ENCODE assay signal across 13 mouse cellular contexts in the genomic region with DNA sequence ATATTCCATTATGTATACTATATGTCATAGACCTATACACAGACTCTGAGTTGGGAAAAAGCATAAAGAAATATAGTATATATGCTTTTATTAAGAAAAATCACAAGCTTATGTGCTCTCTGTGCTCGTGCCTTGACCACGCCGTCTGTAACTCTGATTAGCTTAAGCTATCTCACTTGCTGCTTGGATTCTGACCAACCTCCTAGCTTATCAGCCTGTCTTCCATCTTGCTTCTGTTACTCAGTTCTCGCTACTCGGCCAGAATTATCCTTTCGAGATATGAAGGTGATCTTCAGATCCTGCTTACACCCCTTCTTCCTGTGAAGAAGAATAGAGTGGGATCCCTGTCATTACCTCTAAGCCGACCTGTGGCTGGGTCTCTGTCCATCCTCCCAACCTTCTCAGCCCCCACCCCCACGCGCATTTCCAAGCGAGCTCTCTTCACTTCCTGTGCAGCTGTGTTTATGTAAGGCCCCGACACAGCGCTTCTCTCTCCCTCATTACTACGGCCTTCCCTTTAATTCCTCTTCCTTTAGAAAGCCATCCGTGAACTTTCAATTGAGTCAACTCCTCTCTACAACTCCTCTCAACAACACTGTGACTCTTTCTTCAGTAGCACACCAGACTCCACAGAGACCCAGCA. TPM values are rescaled to one million over a fixed set of nuclear protein-coding genes. Genes with fewer than 3 reads are reported as not detected.
DNase-seq lines count a peak whose midpoint lies in the region; ATAC-seq and TF ChIP-seq lines count a peak whose summit lies in the region.
"Had no signal": no experiment of that assay in that cellular context is flagged by ENCODE, and none has a peak within 500 bp of the region (broad histone marks: within the 10 kb centered on the region; RNA-seq: fewer than 3 reads in every experiment).

No protein-coding gene starts in this region.

- H3K9me3 ChIP-seq in forebrain, postnatal 0 days (ENCODE audit: low read length) = no peaks in the 10 kb centered on the region
- H3K9me3 ChIP-seq in forebrain, embryonic 10.5 days = no peaks in the 10 kb centered on the region
- H3K9me3 ChIP-seq in lung, embryonic 16.5 days (ENCODE audit: control insufficient read depth, low read length) = no peaks in the 10 kb centered on the region
- H3K9me3 ChIP-seq in stomach, postnatal 0 days (ENCODE audit: control insufficient read depth, low read length) = no peaks in the 10 kb centered on the region
- no peaks in the 10 kb centered on the region for H3K9me3 ChIP-seq in hindbrain, postnatal 0 days (ENCODE audit: low read length)
- H3K9me3 ChIP-seq: forebrain, embryonic 15.5 days had no signal

- no peak overlapping the region for H3K27ac ChIP-seq in forebrain, postnatal 0 days (ENCODE audit: low read depth, low read length)
- no peak overlapping the region for H3K27ac ChIP-seq in forebrain, embryonic 10.5 days
- peak overlapping the region; percentile 59 for H3K27ac ChIP-seq in lung, embryonic 16.5 days (ENCODE audit: low read length)
- no peak overlapping the region for H3K27ac ChIP-seq in liver, adult 2 months (replicated peaks; ENCODE audit: insufficient read depth, low read depth, low read length)
- H3K27ac ChIP-seq in stomach, postnatal 0 days (replicated peaks) = no peak overlapping the region
- H3K27ac ChIP-seq in hindbrain, postnatal 0 days = no peak overlapping the region
- H3K27ac ChIP-seq: forebrain, embryonic 15.5 days; hindbrain, embryonic 14.5 days had no signal

- no peak for TF ChIP-seq CTCF in forebrain, postnatal 0 days (IDR thresholded peaks at IDR 0.05; ENCODE audit: low read depth)
- TF ChIP-seq CTCF in lung, adult 2 months (IDR thresholded peaks at IDR 0.05; ENCODE audit: insufficient read depth, low read length) = no peak
- no peak for TF ChIP-seq CTCF in liver, adult 2 months (IDR thresholded peaks at IDR 0.05; ENCODE audit: low read depth, low read length)
- no peak for TF ChIP-seq CTCF in stomach, postnatal 0 days (IDR thresholded peaks at IDR 0.05; ENCODE audit: low read depth)
- no peak for TF ChIP-seq CTCF in hindbrain, postnatal 0 days (IDR thresholded peaks at IDR 0.05; ENCODE audit: low read depth)

- H3K36me3 ChIP-seq in forebrain, postnatal 0 days (ENCODE audit: insufficient read depth) = no peaks in the 10 kb centered on the region
- H3K36me3 ChIP-seq in forebrain, embryonic 10.5 days (replicated peaks) = no peaks in the 10 kb centered on the region
- no peaks in the 10 kb centered on the region for H3K36me3 ChIP-seq in lung, embryonic 16.5 days (ENCODE audit: control insufficient read depth, insufficient read depth, low read length)
- H3K36me3 ChIP-seq in liver, adult 2 months (ENCODE audit: control insufficient read depth, insufficient read depth, low read length) = no peaks in the 10 kb centered on the region
- no peaks in the 10 kb centered on the region for H3K36me3 ChIP-seq in stomach, postnatal 0 days (ENCODE audit: control insufficient read depth, insufficient read depth, low read length)
- H3K36me3 ChIP-seq in hindbrain, postnatal 0 days (ENCODE audit: insufficient read depth, low read length) = no peaks in the 10 kb centered on the region
- H3K36me3 ChIP-seq: forebrain, embryonic 15.5 days had no signal

- H3K27me3 ChIP-seq in forebrain, postnatal 0 days (ENCODE audit: insufficient read depth, low read length) = no peaks in the 10 kb centered on the region
- no peaks in the 10 kb centered on the region for H3K27me3 ChIP-seq in forebrain, embryonic 10.5 days (ENCODE audit: poor library complexity, severe bottlenecking)
- no peaks in the 10 kb centered on the region for H3K27me3 ChIP-seq in lung, embryonic 16.5 days (ENCODE audit: control insufficient read depth, insufficient read depth, low read depth, low read length)
- no peaks in the 10 kb centered on the region; the same call in 1 of the 2 replicates for H3K27me3 ChIP-seq in liver, adult 2 months (ENCODE audit: control insufficient read depth, insufficient read depth, low read length)
- H3K27me3 ChIP-seq in stomach, postnatal 0 days (ENCODE audit: control insufficient read depth, insufficient read depth, low read length) = no peaks in the 10 kb centered on the region
- H3K27me3 ChIP-seq in hindbrain, postnatal 0 days (ENCODE audit: insufficient read depth, low read length) = no peaks in the 10 kb centered on the region
- H3K27me3 ChIP-seq: forebrain, embryonic 15.5 days had no signal

- H3K9ac ChIP-seq in forebrain, postnatal 0 days = no peak overlapping the region
- no peak overlapping the region for H3K9ac ChIP-seq in lung, embryonic 16.5 days (ENCODE audit: low read length)
- no peak overlapping the region for H3K9ac ChIP-seq in liver, adult 2 months (ENCODE audit: low read depth, low read length)
- H3K9ac ChIP-seq in stomach, postnatal 0 days (ENCODE audit: low read length) = no peak overlapping the region
- no peak overlapping the region for H3K9ac ChIP-seq in hindbrain, postnatal 0 days (replicated peaks; ENCODE audit: low read length)
- H3K9ac ChIP-seq: forebrain, embryonic 15.5 days; hindbrain, embryonic 14.5 days had no signal

- H3K4me2 ChIP-seq in forebrain, postnatal 0 days (ENCODE audit: low read depth) = no peak overlapping the region
- H3K4me2 ChIP-seq in lung, embryonic 16.5 days (ENCODE audit: low read depth, low read length) = peak overlapping the region; percentile 41
- 0 out of 2 replicates have a peak overlapping the region, but pooled peaks have one; percentile 6 for H3K4me2 ChIP-seq in stomach, postnatal 0 days (replicated peaks; ENCODE audit: low read depth)
- H3K4me2 ChIP-seq in hindbrain, postnatal 0 days (ENCODE audit: low read depth, low read length) = no peak overlapping the region
- H3K4me2 ChIP-seq: forebrain, embryonic 15.5 days; hindbrain, embryonic 14.5 days had no signal

- TF ChIP-seq EP300 in stomach, postnatal 0 days (optimal IDR thresholded peaks at IDR 0.05) = no peak

- no peaks in the 10 kb centered on the region for H3K79me2 ChIP-seq in liver, adult 2 months (ENCODE audit: control insufficient read depth, insufficient read depth, low read length)

- no peak overlapping the region for H3K4me3 ChIP-seq in forebrain, postnatal 0 days (ENCODE audit: low read depth, low read length)
- no peak overlapping the region for H3K4me3 ChIP-seq in forebrain, embryonic 10.5 days
- peak overlapping the region; percentile 11; the same call in 1 of the 2 replicates for H3K4me3 ChIP-seq in lung, embryonic 16.5 days (ENCODE audit: low read length)
- H3K4me3 ChIP-seq in lung, adult 2 months (replicated peaks; ENCODE audit: extremely low read depth, low read depth, low read length) = no peak overlapping the region
- no peak overlapping the region for H3K4me3 ChIP-seq in liver, adult 2 months (ENCODE audit: insufficient read depth, low read depth, low read length)
- no peak overlapping the region for H3K4me3 ChIP-seq in stomach, postnatal 0 days (ENCODE audit: low read depth, low read length)
- no peak overlapping the region for H3K4me3 ChIP-seq in hindbrain, postnatal 0 days (ENCODE audit: low read length)
- H3K4me3 ChIP-seq: forebrain, embryonic 15.5 days had no signal

- no peaks in the 10 kb centered on the region for H3K4me1 ChIP-seq in forebrain, postnatal 0 days (ENCODE audit: insufficient read depth)
- H3K4me1 ChIP-seq in forebrain, embryonic 10.5 days = peaks cover 3% of the 10 kb centered on the region; the same call in 1 of the 2 replicates
- H3K4me1 ChIP-seq in lung, embryonic 16.5 days (replicated peaks; ENCODE audit: control insufficient read depth, insufficient read depth, low read length) = peaks cover 4% of the 10 kb centered on the region; the same call in 1 of the 2 replicates
- H3K4me1 ChIP-seq in lung, adult 2 months (ENCODE audit: control insufficient read depth, insufficient read depth, low read length) = no peaks in the 10 kb centered on the region; the same call in 1 of the 2 replicates
- H3K4me1 ChIP-seq in liver, adult 2 months (ENCODE audit: control insufficient read depth, insufficient read depth, low read length) = no peaks in the 10 kb centered on the region
- no peaks in the 10 kb centered on the region for H3K4me1 ChIP-seq in stomach, postnatal 0 days (replicated peaks; ENCODE audit: control insufficient read depth, insufficient read depth)
- H3K4me1 ChIP-seq in hindbrain, postnatal 0 days (ENCODE audit: insufficient read depth, low read length) = no peaks in the 10 kb centered on the region; the same call in none of the 2 replicates

- no peak for TF ChIP-seq POLR2A in lung, adult 2 months (IDR thresholded peaks at IDR 0.05; ENCODE audit: borderline replicate concordance, extremely low read depth, low read depth, low read length)
- no peak for TF ChIP-seq POLR2A in liver, adult 2 months (IDR thresholded peaks at IDR 0.05; ENCODE audit: extremely low read depth, insufficient read depth, low read length)

- 74% methylated on average over 14 of the region's 14 CpGs for WGBS in forebrain, postnatal 0 days
- 75% methylated on average over 14 of the region's 14 CpGs for WGBS in forebrain, embryonic 10.5 days
- WGBS in lung, embryonic 16.5 days = 25% methylated on average over 14 of the region's 14 CpGs
- WGBS in lung, adult 2 months = 29% methylated on average over 14 of the region's 14 CpGs
- WGBS in liver, adult 2 months = 61% methylated on average over 14 of the region's 14 CpGs
- WGBS in stomach, postnatal 0 days = 39% methylated on average over 14 of the region's 14 CpGs
- WGBS in hindbrain, postnatal 0 days = 79% methylated on average over 14 of the region's 14 CpGs

- DNase-seq in forebrain, postnatal 0 days = no peak
- DNase-seq in forebrain, embryonic 10.5 days (ENCODE audit: extremely low spot score, low spot score) = no peak
- DNase-seq in lung, adult 2 months = no peak
- DNase-seq in liver, adult 2 months (ENCODE audit: extremely low read depth, low read depth, low spot score) = peak; percentile 16
- no peak for DNase-seq in stomach, postnatal 0 days (ENCODE audit: low spot score)
- DNase-seq in ovary, adult 18-20 months (ENCODE audit: low spot score) = no peak
- no peak for DNase-seq in hindbrain, postnatal 0 days (ENCODE audit: low spot score)
- DNase-seq: adrenal gland, postnatal 10 days; gastrocnemius, postnatal 14 days had no signal

- ATAC-seq in forebrain, postnatal 0 days = peak; percentile 50
- peak; percentile 83 for ATAC-seq in lung, embryonic 16.5 days (ENCODE audit: low read depth)
- ATAC-seq in stomach, postnatal 0 days (ENCODE audit: low FRiP score, low TSS enrichment) = no peak
- ATAC-seq in hindbrain, postnatal 0 days = no peak
- ATAC-seq: forebrain, embryonic 15.5 days had no signal

RNA-seq across cellular contexts. Expression of a gene that starts 41.4 kb away (rescaled TPM):
- 0.15 TPM in 1 of 2 replicates, not detected in the other for total RNA-seq in forebrain, postnatal 0 days (2014; rRNA removed)
- polyA plus RNA-seq in forebrain, postnatal 0 days (2015; fragmentation: Nextera tagmentation; extraction: Ambion mirVana) = 2.8 and 3.2 TPM in 2 replicates
- polyA plus RNA-seq in forebrain, embryonic 10.5 days (2016; fragmentation: Nextera tagmentation; extraction: Ambion mirVana) = 3.9 and 5.4 TPM in 2 replicates
- polyA plus RNA-seq in lung, embryonic 16.5 days (2015; fragmentation: Nextera tagmentation; extraction: Ambion mirVana) = 1.7 and 2.4 TPM in 2 replicates
- polyA plus RNA-seq in lung, adult 2 months (2012; rRNA removed) = 0.07 TPM in 1 of 2 replicates, not detected in the other
- 0.65 and 0.87 TPM in 2 replicates for total RNA-seq in liver, adult 2 months (2014; rRNA removed)
- 0.07 and 0.37 TPM in 2 replicates for polyA plus RNA-seq in liver, adult 2 months (2012; rRNA removed)
- 0.62 and 0.73 TPM in 2 replicates for polyA plus RNA-seq in stomach, postnatal 0 days (2015; fragmentation: Nextera tagmentation; extraction: Ambion mirVana)
- total RNA-seq in hindbrain, postnatal 0 days (2014; rRNA removed) = 1.4 and 2.5 TPM in 2 replicates
- 6.6 and 6.7 TPM in 2 replicates for polyA plus RNA-seq in hindbrain, postnatal 0 days (2015; fragmentation: Nextera tagmentation; extraction: Ambion mirVana)
- total RNA-seq: gastrocnemius, postnatal 14 days had no signal
- polyA plus RNA-seq: small intestine, adult 2 months had no signal

Comparison
In these comparisons a context has a peak if more than half of its experiments do, and no peak if none do; other contexts are left out.
1. ATAC-seq: peak in forebrain, postnatal 0 days (single experiment) and lung, embryonic 16.5 days (single experiment); none in stomach, postnatal 0 days (single experiment) and hindbrain, postnatal 0 days (single experiment).
2. H3K4me2 ChIP-seq: peak in lung, embryonic 16.5 days (single experiment) and stomach, postnatal 0 days (single experiment); none in forebrain, postnatal 0 days (single experiment) and hindbrain, postnatal 0 days (single experiment).